Mouse (Mus musculus): ENCODE measurements around the gene Anks1.

The Anks1 gene

DNA sequence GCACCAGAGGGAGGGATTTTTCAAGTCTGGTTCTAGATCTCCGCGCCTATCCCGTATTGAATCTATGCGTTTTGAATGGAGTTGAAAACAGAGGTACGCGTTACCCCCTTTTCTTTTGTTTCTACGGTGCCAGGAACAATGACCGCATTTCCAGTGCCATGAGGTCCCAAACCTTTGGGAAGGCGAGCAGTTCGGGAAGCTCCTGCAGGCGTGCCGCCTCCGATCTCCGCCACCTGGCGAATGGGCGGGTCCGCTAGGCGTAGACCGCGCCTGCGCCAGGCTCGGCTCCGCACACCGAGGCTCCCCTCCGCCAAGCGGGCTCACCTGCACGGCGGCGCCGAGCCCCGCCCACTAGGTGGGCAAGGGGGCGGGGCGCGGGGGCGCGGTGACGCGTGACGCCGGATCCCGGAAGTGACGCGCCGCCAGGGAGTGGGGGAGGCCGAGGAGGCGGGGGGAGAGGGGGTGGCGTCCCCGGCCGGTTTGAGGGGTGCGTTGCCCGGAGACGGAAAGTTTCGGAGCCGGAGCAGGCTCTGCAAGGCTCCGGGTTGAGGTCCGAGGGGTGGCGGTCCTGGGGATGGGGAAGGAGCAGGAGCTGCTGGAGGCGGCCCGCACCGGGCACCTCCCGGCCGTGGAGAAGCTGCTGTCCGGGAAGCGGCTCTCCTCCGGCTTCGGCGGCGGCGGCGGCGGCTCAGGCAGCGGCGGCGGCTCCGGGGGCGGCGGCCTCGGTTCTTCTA, at the start of gene Anks1:
Anks1 (plus strand) TSS at position 419 of the 734 bp plus-strand sequence.
- peak; percentile 95 for DNase-seq (ENCODE audit: low spot score)

- DNase-seq (ENCODE audit: low spot score), result no peak
Observed at GRCm38 (mm10) chr17:27865461-27865860, 43.6 kb upstream of the Anks1 start.

- DNase-seq (ENCODE audit: low spot score), result no peak
Observed at GRCm38 (mm10) chr17:27866737-27867136, 42.4 kb upstream of the Anks1 start.

GRCm38 (mm10) chr17:27871851-27872250, 37.3 kb upstream of the Anks1 start:
- DNase-seq (ENCODE audit: low spot score), result no peak

DNA sequence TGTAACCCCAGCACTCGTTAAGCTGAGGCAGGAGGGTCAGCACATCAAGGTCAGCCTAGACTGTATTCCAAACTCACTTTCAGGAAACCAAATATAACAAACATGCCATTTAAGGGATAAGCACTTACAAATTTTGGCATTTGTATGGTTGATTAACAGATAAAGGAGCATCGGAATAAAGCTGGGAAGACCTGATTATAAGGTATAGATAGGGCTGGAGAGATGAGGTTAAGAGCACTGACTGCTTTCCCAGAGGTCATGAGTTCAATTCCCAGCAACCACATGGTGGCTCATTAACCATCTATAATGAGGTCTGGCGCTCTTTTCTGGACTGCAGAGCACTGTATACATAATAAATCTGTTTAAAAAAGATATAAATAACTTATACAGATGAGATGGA, 35.5 kb upstream of the Anks1 start:
- no peak for DNase-seq (ENCODE audit: low spot score)

GRCm38 (mm10) chr17:27874510-27874909, 34.6 kb upstream of the Anks1 start:
- no peak for DNase-seq (ENCODE audit: low spot score)

- peak; percentile 64 for DNase-seq (ENCODE audit: low spot score)
Observed at GRCm38 (mm10) chr17:27881518-27881917, 27.6 kb upstream of the Anks1 start.

DNA sequence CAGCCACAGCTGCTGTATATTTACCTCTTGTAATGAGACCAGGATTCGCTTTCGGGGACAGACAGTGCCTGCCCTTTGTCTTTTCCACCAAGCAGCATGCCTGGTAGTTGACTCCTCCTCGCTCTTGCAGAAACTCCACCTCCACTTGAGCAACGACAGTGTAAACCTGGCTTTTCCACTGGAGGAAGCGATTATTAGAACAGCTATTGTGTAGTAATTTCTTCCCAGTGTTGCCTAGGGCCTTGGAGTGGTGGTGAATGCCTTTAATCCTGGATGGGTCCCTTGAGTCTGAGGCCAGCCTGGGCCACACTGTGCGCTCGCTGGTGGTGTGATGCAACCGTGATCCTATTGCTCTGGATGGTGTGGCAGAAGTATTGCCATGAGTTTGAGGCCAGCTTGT, 26.0 kb upstream of the Anks1 start:
- no peak for DNase-seq (ENCODE audit: low spot score)

GRCm38 (mm10) chr17:27883994-27884393, 25.1 kb upstream of the Anks1 start:
- DNase-seq (ENCODE audit: low spot score), result no peak

DNA sequence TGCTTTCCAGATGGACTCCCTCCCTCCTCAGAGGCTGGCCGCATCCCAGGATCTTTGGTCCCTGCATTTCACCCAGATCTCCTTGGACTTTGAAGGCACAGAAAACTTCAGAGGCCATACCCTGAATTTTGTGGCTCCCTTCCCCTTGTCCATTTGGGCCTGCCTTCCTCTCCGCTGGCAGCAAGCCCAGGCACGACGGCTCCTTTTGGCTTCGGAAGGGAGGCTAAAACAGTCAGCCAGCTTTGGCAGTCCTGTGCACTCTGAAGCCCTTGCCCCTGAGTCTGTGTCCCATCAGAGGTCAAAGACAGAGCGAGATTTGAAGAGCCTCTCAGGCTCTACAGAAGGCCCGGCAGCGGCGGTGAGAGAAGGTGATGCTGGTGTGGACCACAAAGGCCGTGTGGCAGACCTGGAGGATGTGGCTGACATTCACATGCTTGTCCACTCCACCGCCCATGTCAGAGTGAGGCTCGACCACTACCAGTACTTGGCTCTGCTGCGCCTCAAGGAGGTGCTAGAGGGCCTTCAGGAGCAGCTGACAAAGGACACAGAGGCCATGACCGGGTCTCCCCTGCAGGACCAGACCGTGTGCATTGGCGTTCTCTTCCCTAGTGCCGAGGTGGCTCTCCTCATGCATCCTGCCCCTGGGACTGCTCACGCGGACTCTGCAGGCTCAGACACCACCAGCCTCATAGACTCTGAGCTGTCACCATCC, 22.5 kb upstream of the Anks1 start:
- no peak for DNase-seq (ENCODE audit: low spot score)

DNA sequence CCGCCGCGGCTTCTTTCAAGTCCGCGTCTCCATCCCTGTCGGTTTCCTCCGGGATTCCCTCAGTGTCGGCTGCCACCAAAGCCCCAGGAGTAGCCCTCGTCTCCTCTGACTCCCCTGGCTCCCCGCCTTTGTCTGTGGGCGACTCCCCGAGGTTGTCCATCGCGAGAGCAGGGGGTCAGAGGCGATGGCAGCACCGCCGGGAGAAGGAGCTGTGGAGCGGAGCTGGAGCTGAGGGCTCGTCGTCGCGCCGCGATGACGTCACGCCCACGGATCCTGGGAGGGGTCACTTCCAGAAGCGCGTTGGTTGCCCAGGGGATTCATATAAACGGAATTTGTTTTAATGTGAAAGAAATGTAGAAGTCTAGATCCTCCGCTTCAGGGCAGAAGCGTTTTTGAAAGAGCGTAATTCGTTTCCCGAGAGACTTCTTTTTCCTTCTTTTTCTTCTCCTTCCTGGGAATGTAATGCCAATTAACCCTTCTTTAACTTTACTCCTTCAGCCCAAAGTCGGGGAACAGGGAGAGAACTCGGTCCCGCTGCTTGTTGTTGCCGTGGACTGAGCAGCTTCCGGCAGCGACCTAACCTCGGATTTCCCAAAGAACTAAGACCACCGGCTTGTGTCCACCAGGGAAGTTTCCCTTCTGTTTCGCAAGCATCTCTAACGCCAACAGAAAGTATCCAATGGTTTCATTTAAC, 1.4 kb upstream of the Anks1 start:
- DNase-seq (ENCODE audit: low spot score), result peak; percentile 97

- DNase-seq (ENCODE audit: low spot score), result peak; percentile 69
Observed at GRCm38 (mm10) chr17:27908206-27908887, 759 bp upstream of the Anks1 start.

GRCm38 (mm10) chr17:27909622-27910500, 755 bp downstream of the Anks1 start, which contains the start of gene Taf11:
TSS of gene Taf11 (minus strand) at chr17:27909844.
- DNase-seq (ENCODE audit: low spot score), result no peak

GRCm38 (mm10) chr17:27911371-27911770, 2.3 kb downstream of the Anks1 start:
- DNase-seq (ENCODE audit: low spot score), result no peak

GRCm38 (mm10) chr17:27914742-27915141, 5.6 kb downstream of the Anks1 start:
- no peak for DNase-seq (ENCODE audit: low spot score)

GRCm38 (mm10) chr17:27916366-27916765, 7.3 kb downstream of the Anks1 start:
- DNase-seq (ENCODE audit: low spot score), result no peak

DNA sequence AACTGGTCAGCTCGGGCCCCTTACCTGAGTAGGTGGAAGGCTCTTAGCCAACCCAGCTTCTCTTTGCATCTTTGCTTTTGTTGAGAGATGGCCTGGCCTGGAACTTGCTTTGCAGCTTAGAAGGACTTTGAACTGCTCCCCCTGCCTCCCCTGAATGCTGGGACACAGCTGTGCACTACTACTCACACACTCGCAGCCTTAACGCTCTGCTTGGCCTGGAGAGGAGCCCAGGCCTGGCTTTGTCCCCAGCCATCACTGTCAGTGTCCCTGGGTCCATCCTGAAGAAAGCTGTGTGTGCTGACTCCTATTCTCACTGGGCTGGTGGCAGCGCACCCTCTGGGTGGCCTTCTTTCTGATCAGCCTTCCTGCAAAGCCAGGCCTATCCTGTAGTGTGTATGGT, 11.6 kb downstream of the Anks1 start:
- no peak for DNase-seq (ENCODE audit: low spot score)

DNA sequence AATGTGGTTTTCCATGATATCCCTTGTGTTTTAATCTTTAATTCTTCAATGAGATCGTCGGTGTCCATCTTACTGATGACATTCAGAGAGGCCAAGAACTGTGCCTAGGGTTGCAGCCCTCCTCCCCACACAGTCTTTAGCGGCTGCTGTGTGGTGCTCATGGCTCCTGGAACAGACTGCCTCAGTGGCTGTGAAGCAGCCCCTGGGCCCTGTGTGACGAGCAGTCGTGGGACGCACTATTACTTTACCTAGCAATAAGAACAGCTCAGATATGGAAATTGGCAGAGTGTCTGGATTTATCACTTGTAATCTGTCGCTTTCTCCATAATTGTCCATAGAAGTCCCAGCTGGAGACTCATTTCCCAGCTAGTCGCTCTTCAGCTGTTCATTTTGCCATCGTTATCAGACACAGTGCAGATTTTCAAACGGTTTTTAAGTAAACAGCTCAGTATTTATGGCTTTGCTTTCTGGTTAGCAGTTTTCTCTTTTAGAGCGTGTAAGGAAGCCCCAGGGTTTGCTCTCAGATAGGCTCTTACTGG, 13.1 kb downstream of the Anks1 start:
- DNase-seq (ENCODE audit: low spot score), result no peak

DNA sequence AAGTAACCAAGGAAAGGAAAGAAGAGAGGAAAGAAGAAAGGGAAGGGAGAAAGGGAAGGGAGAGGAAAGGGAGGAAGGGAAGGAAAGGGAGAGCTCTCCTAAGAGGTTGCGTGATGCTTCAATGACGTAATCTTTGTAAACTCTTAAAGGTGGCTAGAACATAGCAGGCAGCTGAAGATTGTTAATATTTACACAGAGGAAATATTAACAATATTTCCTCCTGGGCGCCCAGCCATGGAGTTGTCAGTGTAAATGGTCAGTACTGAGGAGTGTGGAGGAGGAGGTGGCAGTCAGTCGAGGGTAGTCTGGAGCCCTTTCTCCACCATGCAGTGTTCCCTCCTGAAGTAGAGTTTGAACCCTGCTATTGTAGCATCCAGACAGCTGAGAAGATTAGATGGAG, 15.9 kb downstream of the Anks1 start:
- no peak for DNase-seq (ENCODE audit: low spot score)

- DNase-seq (ENCODE audit: low spot score), result no peak
Observed at GRCm38 (mm10) chr17:27925504-27925903, 16.4 kb downstream of the Anks1 start.

DNA sequence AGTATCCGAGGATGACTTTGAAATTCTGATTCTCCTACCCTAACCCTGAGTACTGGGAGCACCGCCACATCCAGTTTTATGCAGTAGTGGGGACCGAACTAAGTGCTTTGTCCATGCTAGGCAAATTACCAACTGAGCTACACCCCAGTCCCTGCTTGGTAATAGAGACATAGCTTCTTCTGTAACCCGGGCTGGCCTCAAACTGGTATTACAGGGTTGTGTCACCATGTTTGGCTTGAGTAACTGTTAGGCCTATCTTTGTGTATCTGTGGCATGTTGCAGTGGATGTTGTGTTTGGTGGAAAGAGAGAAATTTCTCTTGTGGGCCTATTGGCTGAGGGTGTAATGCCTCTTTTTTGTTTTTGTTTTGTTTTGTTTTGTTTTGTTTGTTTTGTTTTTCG, 21.2 kb downstream of the Anks1 start:
- no peak for DNase-seq (ENCODE audit: low spot score)

Data from testis, postnatal 10 days (tissue).